8 mouse cellular contexts compared by ENCODE assay signal in the genomic region with DNA sequence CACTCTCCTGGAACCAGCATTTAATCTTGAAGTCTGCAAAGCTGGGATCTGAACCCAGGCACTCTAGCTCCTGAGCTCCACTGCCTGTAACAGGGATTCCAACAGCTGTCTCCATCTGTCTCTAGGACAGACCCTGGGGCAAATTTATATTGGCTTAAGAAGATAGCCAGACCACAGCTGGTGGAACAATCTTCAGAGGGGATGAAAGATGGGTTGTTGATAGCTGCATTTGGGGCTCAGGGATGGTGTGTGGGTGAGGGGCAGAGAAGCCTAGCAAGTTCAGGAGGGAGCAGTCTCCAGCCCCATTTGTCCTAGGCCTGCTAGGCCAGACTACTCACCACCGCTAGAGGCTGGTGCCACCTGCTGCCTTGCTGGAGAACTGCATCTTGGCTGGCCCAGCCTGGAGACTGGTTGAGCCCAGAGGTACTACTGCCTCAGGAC.
A peak's percentile ranks its signal among the peaks of the same experiment; 100 is the strongest.
DNase-seq lines count a peak whose midpoint lies in the region; ATAC-seq and TF ChIP-seq lines count a peak whose summit lies in the region.

No protein-coding gene starts in this region.

- DNase-seq in cerebellum, adult 11-12 months: peak; percentile 86
- peak; percentile 95 for DNase-seq in heart, postnatal 4 days
- peak; percentile 78 to 90 for DNase-seq in layer of hippocampus, adult 2 months (ENCODE audit: low spot score in 2 of 2)
- DNase-seq in liver, postnatal 0 days: peak; percentile 88
- DNase-seq in stomach, postnatal 0 days (ENCODE audit: low spot score): peak; percentile 89

- no peak overlapping the region for H3K4me2 ChIP-seq in forebrain, embryonic 16.5 days (ENCODE audit: low read length)
- H3K4me2 ChIP-seq in liver, postnatal 0 days (ENCODE audit: low read depth, low read length): no peak overlapping the region
- no peak overlapping the region for H3K4me2 ChIP-seq in neural tube, embryonic 13.5 days
- no peak overlapping the region for H3K4me2 ChIP-seq in stomach, postnatal 0 days (replicated peaks; ENCODE audit: low read depth)

- H3K9ac ChIP-seq in forebrain, embryonic 16.5 days (replicated peaks; ENCODE audit: low read depth, low read length): no peak overlapping the region
- H3K9ac ChIP-seq in liver, postnatal 0 days (replicated peaks): no peak overlapping the region
- no peak overlapping the region for H3K9ac ChIP-seq in neural tube, embryonic 13.5 days
- no peak overlapping the region for H3K9ac ChIP-seq in stomach, postnatal 0 days (ENCODE audit: low read length)

- no peak overlapping the region for H3K27ac ChIP-seq in forebrain, embryonic 16.5 days (ENCODE audit: low read length)
- peak overlapping the region; percentile 80 for H3K27ac ChIP-seq in layer of hippocampus, adult 2 months
- H3K27ac ChIP-seq in liver, postnatal 0 days (ENCODE audit: low read depth): no peak overlapping the region
- peak overlapping the region; percentile 54; the same call in 1 of the 2 replicates for H3K27ac ChIP-seq in neural tube, embryonic 13.5 days (replicated peaks)
- H3K27ac ChIP-seq in stomach, postnatal 0 days (replicated peaks): no peak overlapping the region; the same call in 1 of the 2 replicates

- WGBS in forebrain, embryonic 16.5 days: 6% methylated on average over 1 of the region's 1 CpGs
- 0% methylated on average over 1 of the region's 1 CpGs for WGBS in liver, postnatal 0 days (ENCODE audit: insufficient replicate concordance)
- WGBS in neural tube, embryonic 13.5 days: 0% methylated on average over 1 of the region's 1 CpGs
- WGBS in stomach, postnatal 0 days: 0% methylated on average over 1 of the region's 1 CpGs

- peaks cover 19% of the 10 kb centered on the region for H3K4me1 ChIP-seq in E14TG2a.4 (replicated peaks; ENCODE audit: low read depth, low read length)
- H3K4me1 ChIP-seq in forebrain, embryonic 16.5 days (replicated peaks; ENCODE audit: control insufficient read depth, insufficient read depth, low read length): peaks cover 23% of the 10 kb centered on the region; the same call in 1 of the 2 replicates
- H3K4me1 ChIP-seq in liver, postnatal 0 days (ENCODE audit: insufficient read depth): 0 out of 2 replicates have a peak, but pooled peaks cover 2% of the 10 kb centered on the region
- H3K4me1 ChIP-seq in neural tube, embryonic 13.5 days (replicated peaks): peaks cover 83% of the 10 kb centered on the region
- H3K4me1 ChIP-seq in stomach, postnatal 0 days (replicated peaks; ENCODE audit: control insufficient read depth, insufficient read depth): 0 out of 2 replicates have a peak, but pooled peaks cover 4% of the 10 kb centered on the region

- H3K9me3 ChIP-seq in E14TG2a.4 (ENCODE audit: low read length): no peaks in the 10 kb centered on the region
- H3K9me3 ChIP-seq in forebrain, embryonic 16.5 days (ENCODE audit: control insufficient read depth, low read length): no peaks in the 10 kb centered on the region
- no peaks in the 10 kb centered on the region for H3K9me3 ChIP-seq in liver, postnatal 0 days (ENCODE audit: low read length)
- H3K9me3 ChIP-seq in neural tube, embryonic 13.5 days: no peaks in the 10 kb centered on the region
- no peaks in the 10 kb centered on the region for H3K9me3 ChIP-seq in stomach, postnatal 0 days (ENCODE audit: control insufficient read depth, low read length)

- no peaks in the 10 kb centered on the region for H3K36me3 ChIP-seq in E14TG2a.4 (ENCODE audit: insufficient read depth, low read length)
- no peaks in the 10 kb centered on the region for H3K36me3 ChIP-seq in forebrain, embryonic 16.5 days (ENCODE audit: control insufficient read depth, insufficient read depth)
- no peaks in the 10 kb centered on the region for H3K36me3 ChIP-seq in liver, postnatal 0 days (replicated peaks; ENCODE audit: insufficient read depth, low read length)
- H3K36me3 ChIP-seq in neural tube, embryonic 13.5 days: no peaks in the 10 kb centered on the region
- no peaks in the 10 kb centered on the region for H3K36me3 ChIP-seq in stomach, postnatal 0 days (ENCODE audit: control insufficient read depth, insufficient read depth, low read length)

- peak; percentile 91 for TF ChIP-seq CTCF in E14TG2a.4 (conservative IDR thresholded peaks at IDR 0.05; ENCODE audit: low read length)
- TF ChIP-seq CTCF in layer of hippocampus, adult 2 months (conservative IDR thresholded peaks at IDR 0.05): peak; percentile 99
- peak; percentile 99 for TF ChIP-seq CTCF in liver, postnatal 0 days (IDR thresholded peaks at IDR 0.05; ENCODE audit: low read depth)
- TF ChIP-seq CTCF in stomach, postnatal 0 days (IDR thresholded peaks at IDR 0.05; ENCODE audit: low read depth): peak; percentile 99

- H3K4me3 ChIP-seq in E14TG2a.4 (replicated peaks; ENCODE audit: low read length): no peak overlapping the region
- no peak overlapping the region for H3K4me3 ChIP-seq in forebrain, embryonic 16.5 days (replicated peaks; ENCODE audit: low read length)
- H3K4me3 ChIP-seq in layer of hippocampus, adult 2 months: no peak overlapping the region
- no peak overlapping the region for H3K4me3 ChIP-seq in liver, postnatal 0 days (ENCODE audit: low read depth, low read length)
- H3K4me3 ChIP-seq in neural tube, embryonic 13.5 days: no peak overlapping the region
- no peak overlapping the region for H3K4me3 ChIP-seq in stomach, postnatal 0 days (ENCODE audit: low read depth, low read length)

- H3K27me3 ChIP-seq in E14TG2a.4 (ENCODE audit: insufficient read depth, low read length): no peaks in the 10 kb centered on the region
- H3K27me3 ChIP-seq in forebrain, embryonic 16.5 days (replicated peaks; ENCODE audit: control insufficient read depth, insufficient read depth, low read length): no peaks in the 10 kb centered on the region
- no peaks in the 10 kb centered on the region for H3K27me3 ChIP-seq in liver, postnatal 0 days (ENCODE audit: insufficient read depth, low read length)
- no peaks in the 10 kb centered on the region for H3K27me3 ChIP-seq in neural tube, embryonic 13.5 days
- no peaks in the 10 kb centered on the region for H3K27me3 ChIP-seq in stomach, postnatal 0 days (ENCODE audit: control insufficient read depth, insufficient read depth, low read length)

- no peak for TF ChIP-seq EP300 in liver, postnatal 0 days (IDR thresholded peaks at IDR 0.05; ENCODE audit: low read depth)
- TF ChIP-seq EP300 in stomach, postnatal 0 days (optimal IDR thresholded peaks at IDR 0.05): no peak

- peak; percentile 85 for ATAC-seq in forebrain, embryonic 16.5 days
- ATAC-seq in liver, postnatal 0 days: peak; percentile 83
- ATAC-seq in neural tube, embryonic 13.5 days (ENCODE audit: low read depth): peak; percentile 78
- peak; percentile 90 for ATAC-seq in stomach, postnatal 0 days (ENCODE audit: low FRiP score, low TSS enrichment)

Comparison
In these comparisons a context has a peak if more than half of its experiments do, and no peak if none do; other contexts are left out.
1. H3K27ac ChIP-seq: peak in layer of hippocampus, adult 2 months (single experiment) and neural tube, embryonic 13.5 days (single experiment); none in forebrain, embryonic 16.5 days (single experiment), liver, postnatal 0 days (single experiment) and stomach, postnatal 0 days (single experiment).
2. Peak in every context shown above with its lines, with median percentiles within 50 percentile points of each other: CTCF ChIP-seq, DNase-seq and ATAC-seq.